Mouse (Mus musculus) right cerebral cortex, postnatal 4 days (tissue): ENCODE data around the gene Arid4a.
A peak's percentile ranks its signal among the peaks of the same experiment; 100 is the strongest.
"Not testable (repeated sequence)": the region's sequence is repeated elsewhere in the genome, so short reads cannot be mapped to it uniquely, and the experiment has no call there.

Experiments used
- DNase-seq: peaks from one replicate; pipeline ENCODE4 v3.0.0-alpha.2; 2022

Gene Arid4a

GRCm38 (mm10) chr12:71016503-71017241 lies 882 bp downstream of the Arid4a start:
- no peak for DNase-seq

GRCm38 (mm10) chr12:71017242-71017571 lies 1.4 kb downstream of the Arid4a start:
- DNase-seq, result no peak

DNA sequence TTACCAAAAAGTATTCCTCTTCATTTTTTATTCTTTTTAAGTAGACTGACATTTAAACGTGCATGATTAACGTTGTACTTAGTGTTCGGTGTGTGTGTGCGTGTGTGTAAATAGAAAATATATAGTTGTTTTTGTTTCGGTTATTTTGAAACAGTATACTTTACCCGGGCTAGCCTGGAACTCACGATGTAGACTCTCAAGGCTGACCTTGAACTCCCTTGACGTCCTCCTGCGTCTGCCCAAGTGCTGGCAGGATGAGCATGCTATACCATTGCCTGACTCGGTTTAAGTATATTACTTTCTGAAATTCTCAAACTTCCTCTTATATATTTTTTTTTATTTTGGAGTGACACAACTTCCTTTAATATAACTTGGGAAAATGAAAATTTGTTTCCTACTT lies 2.0 kb downstream of the Arid4a start:
- DNase-seq, result no peak

GRCm38 (mm10) chr12:71019211-71019610 lies 3.4 kb downstream of the Arid4a start:
- DNase-seq, result no peak

DNA sequence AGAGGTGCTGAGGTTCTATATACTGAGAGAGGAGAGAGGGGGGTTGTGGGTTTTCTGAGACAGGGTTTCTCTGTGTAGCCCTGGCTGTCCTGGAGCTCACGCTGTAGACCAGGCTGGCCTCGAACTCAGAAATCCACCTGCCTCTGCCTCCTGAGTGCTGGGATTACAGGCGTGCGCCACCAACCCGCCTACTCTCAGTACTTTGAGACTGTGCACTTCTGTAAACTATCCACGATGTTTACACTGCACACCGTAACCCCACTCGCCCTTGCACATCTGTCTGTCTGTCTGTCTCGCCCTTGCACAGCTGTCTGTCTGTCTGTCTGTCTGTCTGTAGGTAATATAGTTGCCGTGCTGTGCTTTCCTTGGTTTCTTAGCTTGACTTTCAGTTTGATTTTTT lies 8.6 kb downstream of the Arid4a start:
- DNase-seq, result no peak

DNA sequence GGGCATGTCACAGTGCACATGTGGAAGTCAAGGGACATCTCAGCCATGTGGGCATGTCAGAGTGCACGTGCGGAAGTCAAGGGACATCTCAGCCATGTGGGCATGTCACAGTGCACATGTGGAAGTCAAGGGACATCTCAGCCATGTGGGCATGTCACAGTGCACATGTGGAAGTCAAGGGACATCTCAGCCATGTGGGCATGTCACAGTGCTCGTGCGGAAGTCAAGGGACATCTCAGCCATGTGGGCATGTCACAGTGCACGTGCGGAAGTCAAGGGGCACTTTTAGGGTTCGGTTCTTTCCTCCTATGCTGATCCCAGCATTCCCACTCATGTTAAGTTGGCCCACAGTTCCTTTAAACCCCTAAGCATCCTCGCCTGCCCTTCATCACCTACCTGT lies 12.5 kb downstream of the Arid4a start:
- not testable (repeated sequence) for DNase-seq

DNA sequence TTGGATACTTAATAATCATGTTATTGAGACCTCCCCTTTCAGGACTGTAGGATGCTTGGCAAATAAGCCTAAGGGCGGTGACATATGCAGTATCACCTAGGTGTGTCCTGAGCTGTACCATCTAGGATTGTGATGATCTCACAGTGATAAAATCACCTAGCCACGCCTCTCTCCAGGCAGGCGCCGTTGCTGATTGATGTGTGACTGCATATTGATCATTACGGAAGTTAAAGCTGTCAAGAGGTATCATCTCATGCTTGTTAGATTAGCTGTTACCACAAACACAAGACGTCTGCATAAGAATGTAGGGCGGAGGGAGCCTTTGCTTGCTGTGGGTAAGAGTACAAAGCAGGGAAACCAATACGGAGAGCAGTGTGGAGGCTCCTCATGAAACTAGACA lies 14.5 kb downstream of the Arid4a start:
- no peak for DNase-seq

GRCm38 (mm10) chr12:71030722-71031121 lies 14.9 kb downstream of the Arid4a start:
- no peak for DNase-seq

GRCm38 (mm10) chr12:71035826-71036225 lies 20.0 kb downstream of the Arid4a start:
- DNase-seq, result no peak

DNA sequence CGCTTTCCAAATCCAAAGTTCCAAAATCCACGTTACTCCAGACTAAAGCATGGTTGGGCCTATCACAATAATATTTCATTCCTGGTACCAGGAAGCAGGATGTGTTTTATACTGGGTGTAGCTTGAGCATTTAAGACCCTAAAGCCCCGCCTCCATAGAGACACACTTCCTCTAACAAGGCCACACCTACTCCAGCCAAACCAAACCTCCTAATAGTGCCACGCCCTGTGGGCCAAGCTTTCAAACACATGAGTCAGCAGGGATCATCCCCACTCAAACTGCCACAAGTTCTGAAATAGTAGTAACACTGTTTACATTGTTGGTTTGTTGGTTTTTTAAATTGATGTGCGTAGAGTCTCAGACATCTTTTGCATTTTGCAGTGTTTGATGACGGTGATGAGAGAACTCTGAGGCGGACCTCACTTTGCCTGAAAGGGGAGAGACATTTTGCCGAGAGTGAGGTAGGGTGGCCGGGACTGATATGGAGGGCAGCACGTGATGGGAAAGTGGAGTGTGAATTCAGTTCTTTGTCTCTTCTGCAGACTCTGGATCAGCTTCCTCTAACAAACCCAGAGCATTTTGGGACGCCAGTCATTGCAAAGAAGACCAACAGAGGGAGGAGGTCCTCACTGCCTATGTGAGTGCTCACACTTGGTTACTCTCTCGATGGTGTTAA lies 21.1 kb downstream of the Arid4a start:
- no peak for DNase-seq

DNA sequence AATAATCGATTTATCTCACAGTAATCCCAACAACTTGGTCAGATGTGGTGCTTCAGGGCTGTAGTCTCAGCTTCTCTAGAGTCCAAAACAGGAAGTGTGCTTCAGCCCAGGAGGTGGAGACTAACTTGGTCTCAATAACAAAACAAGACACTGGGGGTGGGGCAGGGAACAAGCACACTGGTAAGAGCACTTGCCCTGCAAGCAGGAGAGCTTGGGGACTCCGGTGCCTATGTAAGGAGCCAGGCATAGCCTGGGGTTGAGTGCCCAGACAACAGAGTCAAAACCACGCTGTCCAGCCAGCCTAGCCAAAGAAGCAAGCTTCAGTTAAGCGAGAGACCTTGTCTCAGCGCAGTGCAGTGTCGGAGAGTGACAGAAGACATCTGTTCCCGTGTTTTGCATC lies 24.7 kb downstream of the Arid4a start:
- DNase-seq, result no peak

DNA sequence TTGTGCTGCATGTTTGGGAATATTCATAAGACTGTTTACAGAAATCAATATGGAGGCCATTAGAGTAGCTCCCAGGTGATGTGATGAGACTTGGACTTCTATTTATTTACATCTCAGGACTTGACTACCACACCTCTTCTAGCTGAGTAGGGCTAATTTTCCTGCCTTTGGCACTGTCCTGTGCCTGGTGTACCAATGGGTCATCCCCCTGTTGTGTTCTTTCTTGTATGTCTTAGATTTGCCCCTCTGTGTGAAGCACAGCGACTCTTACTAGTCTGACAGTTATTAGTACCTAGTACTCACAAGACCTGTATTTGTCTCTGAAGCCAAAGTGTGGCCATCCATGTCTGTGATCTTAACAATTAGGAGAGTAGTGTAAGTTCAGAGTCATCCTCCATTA lies 26.7 kb downstream of the Arid4a start:
- DNase-seq, result no peak

- no peak for DNase-seq
Measured at GRCm38 (mm10) chr12:71043571-71043970, 27.8 kb downstream of the Arid4a start.

- DNase-seq, result no peak
Measured at GRCm38 (mm10) chr12:71044488-71044887, 28.7 kb downstream of the Arid4a start.

DNA sequence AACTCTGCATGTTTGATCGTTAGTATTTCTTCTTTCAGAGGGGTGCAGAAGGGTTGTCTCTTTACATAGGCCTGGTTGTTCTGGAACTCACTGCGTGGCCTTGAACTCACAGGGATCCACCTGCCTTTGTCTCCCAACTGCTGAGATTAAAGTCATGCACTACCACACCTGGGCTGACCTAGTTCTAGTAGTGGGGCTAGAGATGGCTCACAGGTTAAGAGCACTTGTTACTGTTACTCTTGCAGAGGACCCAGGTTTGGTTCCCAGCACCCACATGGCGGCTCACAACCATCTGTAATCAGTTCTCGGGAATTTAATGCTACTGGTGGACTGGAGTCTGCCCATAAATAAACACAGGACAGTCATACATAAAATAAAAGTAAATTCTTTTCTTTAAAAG lies 30.7 kb downstream of the Arid4a start:
- no peak for DNase-seq

DNA sequence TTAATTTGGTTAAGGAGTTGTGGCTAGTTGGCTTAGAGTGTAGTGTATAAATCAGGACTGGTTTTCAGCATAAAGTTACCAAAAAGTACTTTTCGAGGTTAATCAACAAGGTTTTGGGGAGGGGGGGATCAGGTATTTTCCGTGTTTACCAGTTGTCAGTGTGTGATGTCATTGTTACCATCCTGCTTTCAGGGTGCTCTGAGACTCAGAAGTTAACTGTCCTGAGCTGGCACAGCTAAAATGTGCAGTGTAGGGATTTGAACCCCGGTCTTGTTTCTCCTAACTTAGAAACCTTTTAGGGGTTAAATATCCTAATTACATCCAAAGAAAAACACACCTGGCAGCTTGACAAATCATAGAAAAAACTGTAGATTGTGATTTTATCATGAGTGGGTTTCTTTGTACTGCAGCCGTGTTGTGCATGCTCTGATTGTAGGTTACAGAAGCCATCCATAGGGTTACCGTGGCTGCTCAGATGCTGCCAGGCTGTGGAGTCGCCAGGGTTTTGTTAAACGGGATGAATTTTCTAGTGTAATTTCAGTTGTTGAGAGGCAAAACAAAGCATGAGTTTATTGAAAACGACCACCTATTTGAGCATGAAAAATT lies 31.8 kb downstream of the Arid4a start:
- DNase-seq, result peak; percentile 15

GRCm38 (mm10) chr12:71048117-71048516 lies 32.3 kb downstream of the Arid4a start:
- peak; percentile 100 for DNase-seq

- no peak for DNase-seq
Measured at GRCm38 (mm10) chr12:71048561-71048960, 32.8 kb downstream of the Arid4a start.

DNA sequence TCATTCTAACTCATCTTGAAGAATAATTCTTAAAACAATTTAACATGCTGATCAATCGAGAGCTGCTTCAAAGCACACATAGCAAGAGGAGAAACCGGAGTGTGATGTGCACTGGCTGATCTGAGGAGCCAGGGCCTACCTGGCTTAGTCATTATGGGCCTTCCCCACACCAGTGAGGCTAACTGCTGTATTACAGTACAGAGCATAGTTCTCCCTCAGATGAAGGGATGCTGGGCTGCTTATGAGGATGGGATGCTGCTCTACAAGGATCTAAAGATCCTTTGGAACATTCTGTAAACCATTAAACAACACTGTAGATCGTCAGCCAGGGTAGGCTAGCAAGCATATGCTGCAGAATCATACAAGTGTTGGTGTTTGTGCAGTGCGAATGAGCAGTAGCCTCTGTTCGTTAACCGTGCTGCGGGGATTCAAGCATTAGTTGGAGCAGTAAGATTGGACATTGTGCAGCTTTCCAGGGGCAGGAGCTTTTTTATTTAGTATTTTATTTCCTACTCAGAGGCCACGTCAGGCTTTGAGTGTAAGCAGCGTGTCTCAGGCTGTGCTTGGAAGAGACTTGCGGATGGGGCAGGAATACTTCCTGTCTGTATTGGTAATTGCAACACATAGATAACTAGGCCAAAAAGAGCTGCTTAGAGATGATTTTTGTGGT lies 33.9 kb downstream of the Arid4a start:
- peak; percentile 12 for DNase-seq

DNA sequence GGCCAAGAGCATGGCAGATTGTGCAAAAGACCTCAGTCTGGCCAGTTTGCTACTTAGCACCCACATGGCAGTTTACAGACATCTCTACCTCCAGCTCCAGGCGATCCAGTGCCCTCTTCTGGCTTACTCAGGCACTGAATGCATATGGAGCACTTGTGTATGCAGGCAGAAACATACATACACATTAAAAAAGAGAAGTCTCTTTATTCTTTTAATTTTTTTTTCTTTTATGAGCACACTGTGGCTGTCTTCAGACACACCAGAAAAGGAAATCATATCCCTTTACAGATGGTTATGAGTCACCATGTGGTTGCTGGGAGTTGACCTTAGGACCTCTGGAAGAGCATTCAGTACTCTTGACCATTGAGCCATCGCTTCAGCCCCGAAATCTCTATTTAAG lies 35.3 kb downstream of the Arid4a start:
- DNase-seq, result no peak

DNA sequence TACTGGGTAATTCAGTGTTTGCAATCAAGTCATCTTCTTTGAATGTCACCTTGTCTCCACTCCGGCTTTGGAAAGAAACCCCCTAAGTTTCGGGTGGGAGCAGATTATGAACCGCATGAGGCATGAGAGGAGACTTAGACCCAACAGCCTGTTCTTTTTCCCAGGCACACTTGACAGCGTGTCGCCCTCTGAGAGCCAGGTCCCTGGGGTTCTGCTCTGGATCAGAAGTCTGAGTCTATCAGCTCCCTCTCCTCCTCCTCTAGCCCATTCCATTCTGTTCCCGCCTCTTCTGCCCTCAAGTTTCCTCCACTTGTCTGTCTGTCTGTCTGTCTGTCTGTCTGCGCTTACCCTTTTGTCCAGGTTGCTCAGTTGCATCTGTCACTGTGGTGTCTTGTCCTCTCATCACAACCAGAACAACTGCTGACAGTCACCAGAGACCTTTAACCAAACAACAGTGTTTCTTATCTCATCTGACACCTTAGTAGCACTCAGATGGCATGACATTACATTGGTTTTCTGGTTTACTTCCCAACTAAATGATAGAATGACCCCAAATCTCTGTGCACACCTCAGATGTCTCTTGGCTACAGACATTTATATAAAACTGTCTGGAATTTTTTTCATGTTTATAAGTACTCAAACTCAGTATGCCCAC lies 36.7 kb downstream of the Arid4a start:
- no peak for DNase-seq

DNA sequence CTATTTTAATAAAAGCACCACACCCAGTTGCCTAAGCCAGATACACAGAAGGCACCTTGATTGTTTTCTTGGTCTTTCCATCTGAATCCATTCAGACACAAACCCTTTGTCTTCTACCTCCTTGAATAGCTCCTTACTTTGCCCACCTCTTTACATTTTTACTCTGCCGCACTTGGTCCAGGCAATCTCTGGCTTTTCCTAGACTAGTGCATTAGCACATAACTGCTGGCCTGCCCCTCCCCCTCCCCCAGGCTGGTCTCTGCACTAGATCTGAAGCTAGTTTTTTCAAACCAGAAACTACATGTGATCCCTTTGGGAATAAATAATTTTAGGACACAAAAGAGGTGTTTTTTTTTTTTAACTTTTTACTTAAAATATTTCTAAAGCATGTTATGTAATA lies 37.2 kb downstream of the Arid4a start:
- no peak for DNase-seq

DNA sequence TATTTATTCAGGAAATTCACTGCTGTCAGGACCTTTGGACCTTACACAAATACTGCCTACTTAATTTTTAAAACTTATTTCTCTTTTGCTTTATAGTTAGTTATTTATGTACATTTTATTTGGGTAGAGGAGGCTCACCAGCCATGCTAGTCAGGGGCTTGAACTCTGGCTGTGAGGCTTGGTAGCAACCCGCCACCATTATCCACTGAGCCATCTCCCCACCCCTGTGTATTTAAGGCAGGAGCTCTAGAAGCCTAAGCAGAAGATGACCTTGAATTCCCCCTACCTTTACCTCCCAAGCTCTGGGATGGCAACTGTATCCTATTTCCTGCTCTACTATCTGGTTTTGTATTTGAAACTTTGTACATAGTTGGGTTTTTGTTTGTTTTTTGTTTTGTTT lies 37.7 kb downstream of the Arid4a start:
- no peak for DNase-seq
